Mouse (Mus musculus) lung, postnatal 25 days (tissue): ENCODE measurements around the gene Ubl3.

Experiments
- DNase-seq: peaks from one replicate; pipeline ENCODE4 v3.0.0; 2022; ENCODE audit warnings: low spot score

Gene Ubl3

GRCm38 (mm10) chr5:148552187-148553071, at the start of gene Ubl3:
Ubl3 (minus strand) TSS chr5:148552789.
- DNase-seq, result peak; percentile 95

GRCm38 (mm10) chr5:148598376-148598775, 45.8 kb upstream of the Ubl3 start:
- peak; percentile 51 for DNase-seq

- DNase-seq, result no peak
Observed at GRCm38 (mm10) chr5:148596086-148596753, 43.6 kb upstream of the Ubl3 start.

GRCm38 (mm10) chr5:148595459-148595751, 42.8 kb upstream of the Ubl3 start:
- no peak for DNase-seq

GRCm38 (mm10) chr5:148594693-148595458, 42.3 kb upstream of the Ubl3 start:
- no peak for DNase-seq

- DNase-seq, result no peak
Observed at GRCm38 (mm10) chr5:148593607-148594006, 41.0 kb upstream of the Ubl3 start.

GRCm38 (mm10) chr5:148591448-148591862, 38.9 kb upstream of the Ubl3 start:
- DNase-seq, result no peak

GRCm38 (mm10) chr5:148590603-148591447, 38.2 kb upstream of the Ubl3 start:
- no peak for DNase-seq

GRCm38 (mm10) chr5:148588987-148589386, 36.4 kb upstream of the Ubl3 start:
- no peak for DNase-seq

- no peak for DNase-seq
Observed at GRCm38 (mm10) chr5:148588142-148588650, 35.6 kb upstream of the Ubl3 start.

GRCm38 (mm10) chr5:148580388-148580985, 27.9 kb upstream of the Ubl3 start:
- DNase-seq, result no peak

- DNase-seq, result no peak
Observed at GRCm38 (mm10) chr5:148579156-148579555, 26.6 kb upstream of the Ubl3 start.

GRCm38 (mm10) chr5:148578353-148578752, 25.8 kb upstream of the Ubl3 start:
- no peak for DNase-seq

GRCm38 (mm10) chr5:148577278-148577677, 24.7 kb upstream of the Ubl3 start:
- no peak for DNase-seq

- DNase-seq, result no peak
Observed at GRCm38 (mm10) chr5:148575163-148575562, 22.6 kb upstream of the Ubl3 start.

GRCm38 (mm10) chr5:148572676-148573075, 20.1 kb upstream of the Ubl3 start:
- no peak for DNase-seq

- no peak for DNase-seq
Observed at GRCm38 (mm10) chr5:148570571-148571304, 18.1 kb upstream of the Ubl3 start.

GRCm38 (mm10) chr5:148569444-148569843, 16.9 kb upstream of the Ubl3 start:
- peak; percentile 59 for DNase-seq

- no peak for DNase-seq
Observed at GRCm38 (mm10) chr5:148565636-148566035, 13.0 kb upstream of the Ubl3 start.

GRCm38 (mm10) chr5:148564073-148564472, 11.5 kb upstream of the Ubl3 start:
- no peak for DNase-seq
